Mouse (Mus musculus) hindbrain, postnatal 0 days (tissue): ENCODE data around the gene Btnl2. TPM values are rescaled to one million over a fixed set of nuclear protein-coding genes. Genes with fewer than 3 reads are reported as not detected.

Source experiments
- ATAC-seq: fragments of 200-750 bp; cut with Nextera tagmentation; 2 replicates; pipeline ENCODE4 v1.8.0; 2017; ENCODE audit warnings: mild to moderate bottlenecking, moderate TSS enrichment, moderate library complexity
- DNase-seq: peaks from one replicate; pipeline ENCODE4 v3.0.0-alpha.2; 2015; ENCODE audit warnings: low spot score
- H3K27ac ChIP-seq: fragments of 300-500 bp; sonication (generic); 2 replicates; pipeline ENCODE4 v1.5.1; 2014; ENCODE audit warnings: mild to moderate bottlenecking
- H3K27me3 ChIP-seq: fragments of 300-500 bp; sonication (generic); 2 replicates; pipeline ENCODE4 v1.6.1; 2014; ENCODE audit warnings: low read length, mixed read lengths; ENCODE audit not compliant: insufficient read depth
- H3K36me3 ChIP-seq: fragments of 300-500 bp; sonication (generic); 2 replicates; pipeline ENCODE4 v1.6.1; 2014; ENCODE audit warnings: low read length, mixed read lengths; ENCODE audit not compliant: insufficient read depth
- H3K4me1 ChIP-seq: fragments of 300-500 bp; sonication (generic); 2 replicates; pipeline ENCODE4 v1.6.1; 2014; ENCODE audit warnings: antibody characterized with exemption, low read length, mixed read lengths; ENCODE audit not compliant: insufficient read depth
- H3K4me2 ChIP-seq: fragments of 300-500 bp; sonication (generic); 2 replicates; pipeline ENCODE4 v1.6.1; 2014; ENCODE audit warnings: low read depth, mild to moderate bottlenecking, low read length, moderate library complexity, mixed read lengths
- H3K4me3 ChIP-seq: fragments of 300-500 bp; sonication (generic); 2 replicates; pipeline ENCODE4 v1.5.1; 2014; ENCODE audit warnings: low read length
- H3K9ac ChIP-seq: fragments of 300-500 bp; sonication (generic); replicated peaks from 2 replicates; pipeline ENCODE4 v1.6.1; 2014; ENCODE audit warnings: mild to moderate bottlenecking, low read length, moderate library complexity, mixed read lengths
- H3K9me3 ChIP-seq: fragments of 300-500 bp; sonication (generic); 2 replicates; pipeline ENCODE4 v1.6.1; 2016; ENCODE audit warnings: low read length, mixed read lengths
- CTCF ChIP-seq: IDR thresholded peaks from 2 replicates; pipeline ENCODE4 v1.5.1; 2016; ENCODE audit warnings: antibody characterized with exemption, control low read depth, low read depth
- WGBS: fragments of 180-500 bp; shearing (Covaris S2); extraction: QIAGEN DNeasy Blood & Tissue Kit; methylation state at CpG from one replicate; pipeline ENCODE4 v1.1.7; 2014; 5-methylcytosine and 5-hydroxymethylcytosine counted together
- polyA plus RNA-seq: library from polyadenylated mRNA; unstranded; fragments of >200 nt; fragmentation: Nextera tagmentation; extraction: Ambion mirVana; gene quantifications from 2 replicates; pipeline ENCODE4 v1.2.1, GENCODE M21; 2015
- total RNA-seq: library from RNA; depleted of rRNA; stranded (reverse); fragments of >200 nt; gene quantifications from 2 replicates; pipeline ENCODE4 v1.2.3, GENCODE M21; 2014

The Btnl2 gene
- total and polyA plus RNA-seq, 2 experiments from 2014 or later, result 0.08 TPM; not detected in 1

GRCm38 (mm10) chr17:34317275-34317674 lies 37.3 kb upstream of the Btnl2 start:
- no peaks in the 10 kb centered on the region for H3K36me3 ChIP-seq
- no peak for ATAC-seq
- TF ChIP-seq CTCF, result no peak
- H3K4me2 ChIP-seq, result no peak overlapping the region
- H3K4me1 ChIP-seq, result no peaks in the 10 kb centered on the region
- DNase-seq, result no peak
- 51% methylated on average over 2 of the region's 2 CpGs for WGBS
- H3K27me3 ChIP-seq, result no peaks in the 10 kb centered on the region
- H3K4me3 ChIP-seq, result no peak overlapping the region
- H3K9ac ChIP-seq, result no peak overlapping the region
- H3K27ac ChIP-seq, result no peak overlapping the region
- no peaks in the 10 kb centered on the region for H3K9me3 ChIP-seq

- no peak within 1 kb of the TSS for H3K27ac ChIP-seq
- no peak within 1 kb of the TSS for H3K9ac ChIP-seq
- no peaks in the 10 kb centered on the region for H3K36me3 ChIP-seq
- ATAC-seq (peak; percentile 56; the same call in 1 of the 2 replicates), DNase-seq (peak; percentile 15)
- WGBS, result 54% methylated on average over 4 of the region's 4 CpGs
- no peak within 1 kb of the TSS for H3K4me3 ChIP-seq
- H3K4me2 ChIP-seq, result no peak within 1 kb of the TSS
- no peaks in the 10 kb centered on the region for H3K27me3 ChIP-seq
- no peaks in the 10 kb centered on the region for H3K4me1 ChIP-seq
- H3K9me3 ChIP-seq, result no peaks in the 10 kb centered on the region
- no peak for TF ChIP-seq CTCF
Measured at GRCm38 (mm10) chr17:34325436-34325835, 29.2 kb upstream of the Btnl2 start, which contains the start of gene H2-Eb2. H2-Eb2 (plus strand) TSS chr17:34325665.

- no peak for TF ChIP-seq CTCF
- Histone ChIP-seq H3K4me3 (no peak overlapping the region), H3K4me1 (no peaks in the 10 kb centered on the region), H3K9me3 (no peaks in the 10 kb centered on the region), H3K27me3 (no peaks in the 10 kb centered on the region), H3K9ac (no peak overlapping the region), H3K36me3 (no peaks in the 10 kb centered on the region), H3K4me2 (no peak overlapping the region), H3K27ac (no peak overlapping the region)
- ATAC-seq (no peak), DNase-seq (no peak)
- WGBS, result 87% methylated on average over 3 of the region's 3 CpGs
Measured at GRCm38 (mm10) chr17:34326373-34326772, 28.2 kb upstream of the Btnl2 start.

GRCm38 (mm10) chr17:34329807-34330206 lies 24.8 kb upstream of the Btnl2 start:
- Histone ChIP-seq H3K36me3 (no peaks in the 10 kb centered on the region), H3K4me1 (no peaks in the 10 kb centered on the region), H3K9ac (no peak overlapping the region), H3K9me3 (no peaks in the 10 kb centered on the region), H3K27ac (no peak overlapping the region), H3K4me3 (no peak overlapping the region), H3K4me2 (no peak overlapping the region), H3K27me3 (no peaks in the 10 kb centered on the region)
- no peak for TF ChIP-seq CTCF
- DNase-seq (no peak), ATAC-seq (no peak)
- WGBS, result 79% methylated on average over 2 of the region's 2 CpGs

- no peaks in the 10 kb centered on the region for H3K27me3 ChIP-seq
- TF ChIP-seq CTCF, result no peak
- H3K27ac ChIP-seq, result no peak overlapping the region
- no peak overlapping the region for H3K4me3 ChIP-seq
- no peaks in the 10 kb centered on the region for H3K9me3 ChIP-seq
- WGBS, result 85% methylated on average over 1 of the region's 1 CpGs
- ATAC-seq (no peak), DNase-seq (no peak)
- no peak overlapping the region for H3K4me2 ChIP-seq
- no peaks in the 10 kb centered on the region for H3K36me3 ChIP-seq
- no peaks in the 10 kb centered on the region for H3K4me1 ChIP-seq
- H3K9ac ChIP-seq, result no peak overlapping the region
Measured at GRCm38 (mm10) chr17:34331200-34331599, 23.4 kb upstream of the Btnl2 start.

GRCm38 (mm10) chr17:34340619-34341402 lies 13.8 kb upstream of the Btnl2 start:
- H3K9ac ChIP-seq, result no peak overlapping the region
- TF ChIP-seq CTCF, result no peak

GRCm38 (mm10) chr17:34344882-34345281 lies 9.7 kb upstream of the Btnl2 start:
- ATAC-seq (no peak), DNase-seq (no peak)
- Histone ChIP-seq H3K4me3 (no peak overlapping the region), H3K9ac (no peak overlapping the region), H3K36me3 (no peaks in the 10 kb centered on the region), H3K4me1 (no peaks in the 10 kb centered on the region), H3K9me3 (no peaks in the 10 kb centered on the region), H3K27ac (no peak overlapping the region), H3K4me2 (no peak overlapping the region), H3K27me3 (no peaks in the 10 kb centered on the region)
- TF ChIP-seq CTCF, result no peak
- WGBS, result 84% methylated on average over 4 of the region's 4 CpGs

More at GRCm38 (mm10) chr17:34340619-34341402, 13.8 kb upstream of the Btnl2 start:
- no peaks in the 10 kb centered on the region for H3K27me3 ChIP-seq
- DNase-seq, result no peak
- H3K27ac ChIP-seq, result no peak overlapping the region
- H3K9me3 ChIP-seq, result no peaks in the 10 kb centered on the region
- no peaks in the 10 kb centered on the region for H3K4me1 ChIP-seq
- ATAC-seq, result no peak
- no peaks in the 10 kb centered on the region for H3K36me3 ChIP-seq
- H3K4me3 ChIP-seq, result no peak overlapping the region
- H3K4me2 ChIP-seq, result no peak overlapping the region
- WGBS, result 36% methylated on average over 3 of the region's 3 CpGs
